Mouse (Mus musculus): ENCODE results near the gene Btbd10. TPM values are rescaled to one million over a fixed set of nuclear protein-coding genes. Genes with fewer than 3 reads are reported as not detected.

Gene Btbd10
- polyA plus RNA-seq, 1 experiment from 2014 or later, result 58.6 TPM

GRCm38 (mm10) chr7:113289211-113289610, 80.0 kb downstream of the Btbd10 start:
- no peaks in the 10 kb centered on the region for H3K4me1 ChIP-seq (replicated peaks)
- 89% methylated on average over 1 of the region's 1 CpGs for WGBS
- H3K9me3 ChIP-seq, result no peaks in the 10 kb centered on the region
- no peak overlapping the region for H3K4me2 ChIP-seq
- no peak overlapping the region for H3K4me3 ChIP-seq
- H3K9ac ChIP-seq, result no peak overlapping the region
- no peak overlapping the region for H3K27ac ChIP-seq (replicated peaks)
- ATAC-seq (ENCODE audit: low read depth), result no peak
- H3K27me3 ChIP-seq, result no peaks in the 10 kb centered on the region
- peaks cover 37% of the 10 kb centered on the region for H3K36me3 ChIP-seq

- H3K4me1 ChIP-seq (replicated peaks), result no peaks in the 10 kb centered on the region
- no peak overlapping the region for H3K4me2 ChIP-seq
- no peaks in the 10 kb centered on the region for H3K27me3 ChIP-seq
- no peak overlapping the region for H3K27ac ChIP-seq (replicated peaks)
- no peak overlapping the region for H3K4me3 ChIP-seq
- no peak for ATAC-seq (ENCODE audit: low read depth)
- no peak overlapping the region for H3K9ac ChIP-seq
- peaks cover 37% of the 10 kb centered on the region for H3K36me3 ChIP-seq
- 87% methylated on average over 2 of the region's 2 CpGs for WGBS
- H3K9me3 ChIP-seq, result no peaks in the 10 kb centered on the region
Measured at GRCm38 (mm10) chr7:113285405-113285804, 83.8 kb downstream of the Btbd10 start.

GRCm38 (mm10) chr7:113279246-113279645, 89.9 kb downstream of the Btbd10 start:
- no peak for ATAC-seq (ENCODE audit: low read depth)
- 0 out of 2 replicates have a peak, but pooled peaks cover 4% of the 10 kb centered on the region for H3K4me1 ChIP-seq (replicated peaks)
- no peaks in the 10 kb centered on the region for H3K9me3 ChIP-seq
- no peaks in the 10 kb centered on the region for H3K27me3 ChIP-seq
- H3K4me3 ChIP-seq, result no peak overlapping the region
- WGBS, result 76% methylated on average over 2 of the region's 2 CpGs
- H3K27ac ChIP-seq (replicated peaks), result no peak overlapping the region
- no peak overlapping the region for H3K9ac ChIP-seq
- H3K36me3 ChIP-seq, result peaks cover 10% of the 10 kb centered on the region
- H3K4me2 ChIP-seq, result no peak overlapping the region

- Histone ChIP-seq H3K27me3 (no peaks in the 10 kb centered on the region), H3K9ac (no peak overlapping the region), H3K9me3 (no peaks in the 10 kb centered on the region), H3K4me3 (no peak overlapping the region), H3K36me3 (peaks cover 6% of the 10 kb centered on the region), H3K27ac (replicated peaks) (no peak overlapping the region), H3K4me1 (replicated peaks) (0 out of 2 replicates have a peak, but pooled peaks cover 4% of the 10 kb centered on the region), H3K4me2 (no peak overlapping the region)
- 96% methylated on average over 4 of the region's 4 CpGs for WGBS
- no peak for ATAC-seq (ENCODE audit: low read depth)
Measured at GRCm38 (mm10) chr7:113278493-113278892, 90.7 kb downstream of the Btbd10 start.

- Histone ChIP-seq H3K36me3 (no peaks in the 10 kb centered on the region), H3K9me3 (no peaks in the 10 kb centered on the region), H3K9ac (no peak overlapping the region), H3K4me3 (no peak overlapping the region), H3K27ac (replicated peaks) (no peak overlapping the region), H3K27me3 (no peaks in the 10 kb centered on the region), H3K4me1 (replicated peaks) (0 out of 2 replicates have a peak, but pooled peaks cover 4% of the 10 kb centered on the region), H3K4me2 (no peak overlapping the region)
- 61% methylated on average over 2 of the region's 2 CpGs for WGBS
- no peak for ATAC-seq (ENCODE audit: low read depth)
Measured at GRCm38 (mm10) chr7:113277245-113277644, 91.9 kb downstream of the Btbd10 start.

GRCm38 (mm10) chr7:113272338-113272997, 96.7 kb downstream of the Btbd10 start:
- no peak for ATAC-seq (ENCODE audit: low read depth)
- no peaks in the 10 kb centered on the region for H3K9me3 ChIP-seq
- no peak overlapping the region for H3K4me3 ChIP-seq
- H3K4me1 ChIP-seq (replicated peaks), result peaks cover 23% of the 10 kb centered on the region
- H3K36me3 ChIP-seq, result no peaks in the 10 kb centered on the region
- no peak overlapping the region for H3K9ac ChIP-seq
- no peak overlapping the region for H3K4me2 ChIP-seq
- H3K27me3 ChIP-seq, result no peaks in the 10 kb centered on the region
- WGBS, result 87% methylated on average over 5 of the region's 6 CpGs
- H3K27ac ChIP-seq (replicated peaks), result no peak overlapping the region

- Histone ChIP-seq H3K4me3 (no peak overlapping the region), H3K9ac (no peak overlapping the region), H3K36me3 (no peaks in the 10 kb centered on the region), H3K4me1 (replicated peaks) (peaks cover 22% of the 10 kb centered on the region), H3K27ac (replicated peaks) (peak overlapping the region; percentile 13; the same call in 1 of the 2 replicates), H3K9me3 (no peaks in the 10 kb centered on the region), H3K4me2 (no peak overlapping the region), H3K27me3 (no peaks in the 10 kb centered on the region)
- no peak for ATAC-seq (ENCODE audit: low read depth)
- 63% methylated on average over 2 of the region's 2 CpGs for WGBS
Measured at GRCm38 (mm10) chr7:113270991-113271390, 98.2 kb downstream of the Btbd10 start.

DNA sequence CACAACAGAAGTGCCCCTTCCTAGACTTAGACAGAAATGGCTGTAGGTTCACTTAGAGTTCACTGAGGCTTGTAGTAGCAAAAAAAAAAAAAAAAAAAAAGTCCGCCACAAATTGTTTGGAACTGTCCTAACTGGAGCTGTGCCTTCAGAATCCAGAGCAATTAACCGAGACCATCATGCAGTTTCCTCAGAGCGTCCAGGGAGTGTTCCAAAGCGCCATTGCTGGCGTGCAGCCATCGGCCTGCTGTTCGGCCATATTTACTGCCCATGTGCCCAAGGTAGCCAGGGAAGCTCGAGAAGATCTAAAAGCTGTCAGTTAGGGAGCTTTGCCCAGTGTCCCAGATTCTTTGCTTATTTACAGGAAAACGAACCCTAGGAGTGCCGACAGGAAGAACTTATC, 98.6 kb downstream of the Btbd10 start:
- no peak overlapping the region for H3K4me2 ChIP-seq
- no peaks in the 10 kb centered on the region for H3K36me3 ChIP-seq
- no peak overlapping the region for H3K9ac ChIP-seq
- WGBS, result 52% methylated on average over 10 of the region's 10 CpGs
- no peak overlapping the region for H3K4me3 ChIP-seq
- ATAC-seq (ENCODE audit: low read depth), result peak; percentile 55; the same call in 1 of the 2 replicates
- peaks cover 22% of the 10 kb centered on the region for H3K4me1 ChIP-seq (replicated peaks)
- no peaks in the 10 kb centered on the region for H3K9me3 ChIP-seq
- no peaks in the 10 kb centered on the region for H3K27me3 ChIP-seq
- peak overlapping the region; percentile 13; the same call in 1 of the 2 replicates for H3K27ac ChIP-seq (replicated peaks)

DNA sequence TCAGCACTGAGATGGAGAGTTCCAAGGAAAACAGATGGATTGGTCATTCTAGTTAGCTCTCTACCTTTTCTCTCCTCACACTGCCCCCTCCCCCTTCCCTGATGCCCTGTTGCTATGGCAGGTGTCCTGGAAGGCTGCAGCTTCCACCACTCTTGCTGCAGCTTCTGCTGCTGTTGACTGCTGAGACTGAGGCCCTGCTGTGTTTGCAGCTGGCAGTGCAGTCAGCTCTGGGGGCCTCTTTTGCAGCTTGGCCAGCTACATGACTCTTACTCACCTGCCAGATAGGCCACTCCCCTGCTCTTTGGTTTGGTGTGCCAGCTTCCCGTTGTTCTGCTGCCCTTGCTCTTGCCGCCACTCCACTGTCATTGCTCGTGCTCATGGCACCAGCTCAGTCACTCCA, 99.3 kb downstream of the Btbd10 start:
- H3K27ac ChIP-seq (replicated peaks), result peak overlapping the region; percentile 54; the same call in 1 of the 2 replicates
- no peak for ATAC-seq (ENCODE audit: low read depth)
- no peaks in the 10 kb centered on the region for H3K9me3 ChIP-seq
- no peaks in the 10 kb centered on the region for H3K36me3 ChIP-seq
- 50% methylated on average over 3 of the region's 3 CpGs for WGBS
- H3K27me3 ChIP-seq, result no peaks in the 10 kb centered on the region
- H3K4me2 ChIP-seq, result no peak overlapping the region
- H3K4me1 ChIP-seq (replicated peaks), result peaks cover 22% of the 10 kb centered on the region
- H3K9ac ChIP-seq, result no peak overlapping the region
- H3K4me3 ChIP-seq, result no peak overlapping the region

DNA sequence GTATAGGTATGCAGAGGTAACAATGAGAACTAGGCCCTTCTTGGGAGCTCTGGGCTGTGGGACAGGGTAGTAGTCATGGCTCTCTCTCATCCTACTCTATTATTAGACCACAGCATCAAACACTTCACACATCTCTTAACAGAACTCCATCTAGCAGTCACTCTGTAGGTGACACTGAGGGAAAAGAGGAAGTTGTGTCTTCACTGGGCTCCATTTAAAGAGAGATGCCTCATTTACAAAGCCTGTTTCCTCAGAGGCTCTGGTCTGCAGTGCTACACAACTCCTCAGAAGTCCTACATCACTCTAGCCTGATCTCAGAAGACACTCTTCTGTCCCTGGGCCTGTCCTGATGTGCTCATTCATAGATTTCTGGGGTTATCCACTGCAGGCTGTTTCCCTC, 100.1 kb downstream of the Btbd10 start:
- ATAC-seq (ENCODE audit: low read depth), result no peak
- H3K9me3 ChIP-seq, result no peaks in the 10 kb centered on the region
- no peak overlapping the region for H3K4me2 ChIP-seq
- no peaks in the 10 kb centered on the region for H3K27me3 ChIP-seq
- H3K9ac ChIP-seq, result no peak overlapping the region
- peaks cover 27% of the 10 kb centered on the region for H3K4me1 ChIP-seq (replicated peaks)
- no peak overlapping the region for H3K27ac ChIP-seq (replicated peaks)
- no peaks in the 10 kb centered on the region for H3K36me3 ChIP-seq
- no peak overlapping the region for H3K4me3 ChIP-seq

- H3K4me3 ChIP-seq, result no peak overlapping the region
- H3K9ac ChIP-seq, result no peak overlapping the region
- H3K4me2 ChIP-seq, result no peak overlapping the region
- no peaks in the 10 kb centered on the region for H3K9me3 ChIP-seq
- no peak overlapping the region for H3K27ac ChIP-seq (replicated peaks)
- ATAC-seq (ENCODE audit: low read depth), result no peak
- H3K4me1 ChIP-seq (replicated peaks), result peaks cover 27% of the 10 kb centered on the region
- 80% methylated on average over 9 of the region's 9 CpGs for WGBS
- no peaks in the 10 kb centered on the region for H3K36me3 ChIP-seq
- H3K27me3 ChIP-seq, result no peaks in the 10 kb centered on the region
Measured at GRCm38 (mm10) chr7:113268287-113268686, 100.9 kb downstream of the Btbd10 start.

Measured in neural tube, embryonic 13.5 days (tissue).